Mouse (Mus musculus) embryonic facial prominence, embryonic 12.5 days (tissue): ENCODE data around the gene Chst4. TPM values are rescaled to one million over a fixed set of nuclear protein-coding genes. Genes with fewer than 3 reads are reported as not detected.

Experiments
- ATAC-seq: fragments of 200-750 bp; cut with Nextera tagmentation; 2 replicates; pipeline ENCODE4 v1.8.0; 2017; ENCODE audit not compliant: insufficient number of reproducible peaks, insufficient read depth, low FRiP score, low TSS enrichment
- H3K27ac ChIP-seq: fragments of 300-500 bp; sonication (generic); 2 replicates; pipeline ENCODE4 v1.5.1; 2016; ENCODE audit warnings: mild to moderate bottlenecking
- H3K27me3 ChIP-seq: fragments of 300-500 bp; sonication (generic); 2 replicates; pipeline ENCODE4 v1.6.1; 2016; ENCODE audit warnings: mild to moderate bottlenecking, moderate library complexity
- H3K36me3 ChIP-seq: fragments of 300-500 bp; sonication (generic); 2 replicates; pipeline ENCODE4 v1.6.1; 2016; ENCODE audit warnings: mild to moderate bottlenecking
- H3K4me1 ChIP-seq: fragments of 300-500 bp; sonication (generic); 2 replicates; pipeline ENCODE4 v1.6.1; 2016
- H3K4me2 ChIP-seq: fragments of 300-500 bp; sonication (generic); replicated peaks from 2 replicates; pipeline ENCODE4 v1.6.1; 2016; ENCODE audit warnings: mild to moderate bottlenecking, moderate library complexity
- H3K4me3 ChIP-seq: fragments of 300-500 bp; sonication (generic); 2 replicates; pipeline ENCODE4 v1.5.1; 2016; ENCODE audit warnings: mild to moderate bottlenecking
- H3K9ac ChIP-seq: fragments of 300-500 bp; sonication (generic); 2 replicates; pipeline ENCODE4 v1.6.1; 2016; ENCODE audit warnings: mild to moderate bottlenecking, moderate library complexity
- H3K9me3 ChIP-seq: fragments of 300-500 bp; sonication (generic); 2 replicates; pipeline ENCODE4 v1.6.1; 2016; ENCODE audit warnings: mild to moderate bottlenecking, moderate library complexity
- WGBS: fragments of 180-500 bp; shearing (Covaris S2); methylation state at CpG from one replicate; pipeline ENCODE4 v1.1.7; 2016; 5-methylcytosine and 5-hydroxymethylcytosine counted together
- polyA plus RNA-seq: library from polyadenylated mRNA; unstranded; fragments of >200 nt; fragmentation: Nextera tagmentation; extraction: Ambion mirVana; gene quantifications from 2 replicates; pipeline ENCODE4 v1.2.1, GENCODE M21; 2016

Gene Chst4
- polyA plus RNA-seq, 1 experiment from 2014 or later, result not detected

DNA sequence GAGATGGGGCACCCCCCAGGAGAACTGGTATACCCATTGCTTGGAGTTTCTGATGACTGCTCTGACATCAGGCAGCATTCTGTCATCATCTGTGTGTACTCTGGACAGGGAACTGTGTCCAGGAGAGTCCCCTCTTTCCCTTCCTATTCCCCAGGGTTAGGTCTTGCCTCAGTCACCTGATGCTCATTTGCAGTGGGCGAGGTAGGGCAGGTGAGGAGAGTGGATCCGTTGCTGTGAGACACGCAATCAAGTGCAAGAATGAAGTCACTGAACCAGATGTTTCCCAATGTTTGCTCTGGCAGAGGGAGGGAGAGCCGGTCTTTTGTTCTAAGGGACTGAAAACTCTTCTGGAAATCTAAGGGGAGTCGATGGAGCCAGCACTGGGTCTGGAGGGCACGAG is 60.2 kb downstream of the Chst4 start:
- WGBS, result 79% methylated on average over 6 of the region's 6 CpGs
- Histone ChIP-seq H3K27ac (no peak overlapping the region), H3K27me3 (no peaks in the 10 kb centered on the region), H3K4me1 (no peaks in the 10 kb centered on the region), H3K4me3 (no peak overlapping the region), H3K36me3 (no peaks in the 10 kb centered on the region), H3K9me3 (0 out of 2 replicates have a peak, but pooled peaks cover 2% of the 10 kb centered on the region), H3K9ac (no peak overlapping the region), H3K4me2 (no peak overlapping the region)
- ATAC-seq, result no peak

Other genes with a start within 250 kb of the Chst4 start
- 4.2 TPM in 2 replicates for gene Phlpp2, start 171.2 kb downstream of the Chst4 start, polyA plus RNA-seq
- 1.5 and 2.2 TPM in 2 replicates for gene Marveld3, start 77.5 kb downstream of the Chst4 start, polyA plus RNA-seq
- not detected in 2 replicates for gene Tat, start 49.3 kb downstream of the Chst4 start, polyA plus RNA-seq
- gene Zfp612, start 40.0 kb upstream of the Chst4 start, polyA plus RNA-seq, result 11.2 and 11.8 TPM in 2 replicates
- gene Gm21964, start 61.5 kb upstream of the Chst4 start, polyA plus RNA-seq, result not detected in 2 replicates
- gene Gm17720, start 63.0 kb upstream of the Chst4 start, polyA plus RNA-seq, result not detected in 2 replicates
- gene Calb2, start 128.5 kb upstream of the Chst4 start, polyA plus RNA-seq, result 3.6 and 6.4 TPM in 2 replicates
- gene Cmtr2, start 175.9 kb upstream of the Chst4 start, polyA plus RNA-seq, result 9.0 and 9.4 TPM in 2 replicates
- 0.03 and 0.08 TPM in 2 replicates for gene Hydin, start 227.2 kb upstream of the Chst4 start, polyA plus RNA-seq